Mouse (Mus musculus) C2C12 (cell line): ENCODE results near the gene Tnr. TPM values are rescaled to one million over a fixed set of nuclear protein-coding genes. Genes with fewer than 3 reads are reported as not detected.

Experiments
- H3K27me3 ChIP-seq: one replicate; pipeline ENCODE4 v1.6.1; 2011; ENCODE audit not compliant: control insufficient read depth, insufficient read depth, insufficient read length
- H3K36me3 ChIP-seq: one replicate; pipeline ENCODE4 v1.6.1; 2011; ENCODE audit not compliant: control insufficient read depth, insufficient read depth
- H3K4me3 ChIP-seq: one replicate; pipeline ENCODE4 v1.5.1; 2011; ENCODE audit warnings: mild to moderate bottlenecking, control low read depth; ENCODE audit not compliant: poor library complexity, insufficient read depth, severe bottlenecking
- H3K79me2 ChIP-seq: one replicate; pipeline ENCODE4 v1.6.1; 2011; ENCODE audit not compliant: control insufficient read depth, insufficient read depth
- H3K79me3 ChIP-seq: one replicate; pipeline ENCODE4 v1.6.1; 2011; ENCODE audit warnings: low read depth, control low read depth
- H3ac ChIP-seq: one replicate; pipeline ENCODE3; 2011; ENCODE audit warnings: low read depth; ENCODE audit not compliant: control insufficient read depth, insufficient read length
- CEBPB ChIP-seq: IDR thresholded peaks from one replicate; pipeline ENCODE4 v1.6.1; 2011; ENCODE audit warnings: low read depth, mild to moderate bottlenecking, control low read depth, moderate library complexity
- CTCF ChIP-seq: IDR thresholded peaks from one replicate; pipeline ENCODE4 v1.5.1; 2011; ENCODE audit not compliant: control insufficient read depth, insufficient read depth, insufficient read length
- FOSL1 ChIP-seq: IDR thresholded peaks from one replicate; pipeline ENCODE4 v1.8.0; 2011; ENCODE audit warnings: mild to moderate bottlenecking, low read length; ENCODE audit not compliant: poor library complexity, insufficient read depth, severe bottlenecking
- MAX ChIP-seq: IDR thresholded peaks from one replicate; pipeline ENCODE4 v1.6.1; 2011; ENCODE audit warnings: mild to moderate bottlenecking, control low read depth
- MYOD1 ChIP-seq: IDR thresholded peaks from one replicate; pipeline ENCODE4 v1.6.1; 2011; ENCODE audit warnings: low read depth; ENCODE audit not compliant: control insufficient read depth, insufficient read length
- MYOG ChIP-seq: IDR thresholded peaks from one replicate; pipeline ENCODE4 v1.6.1; 2011; ENCODE audit not compliant: control insufficient read depth, insufficient read length; ENCODE audit errors: extremely low read depth
- USF1 ChIP-seq: IDR thresholded peaks from one replicate; pipeline ENCODE4 v1.6.1; 2011; ENCODE audit warnings: low read depth, mild to moderate bottlenecking, control low read depth, moderate library complexity
- polyA plus RNA-seq: library from polyadenylated mRNA; unstranded; fragments of >200 nt; fragmentation: generic; extraction: Trizol; gene quantifications from one replicate; pipeline ENCODE4 v1.2.1, GENCODE M21; 2012; ENCODE audit warnings: missing spikeins

Tnr gene
- polyA plus RNA-seq, 1 experiment = under 0.01 TPM

- TF ChIP-seq CEBPB = no peak
- Histone ChIP-seq H3ac (no peak overlapping the region), H3K79me2 (no peaks in the 10 kb centered on the region), H3K36me3 (no peaks in the 10 kb centered on the region), H3K4me3 (no peak overlapping the region), H3K27me3 (no peaks in the 10 kb centered on the region), H3K79me3 (no peaks in the 10 kb centered on the region)
Observed at GRCm38 (mm10) chr1:159977786-159978185, 454.2 kb downstream of the Tnr start.

GRCm38 (mm10) chr1:159979096-159979495, 455.5 kb downstream of the Tnr start:
- no peak overlapping the region for H3K4me3 ChIP-seq
- H3K79me3 ChIP-seq = no peaks in the 10 kb centered on the region
- H3K79me2 ChIP-seq = no peaks in the 10 kb centered on the region
- no peaks in the 10 kb centered on the region for H3K27me3 ChIP-seq
- H3ac ChIP-seq = no peak overlapping the region
- H3K36me3 ChIP-seq = no peaks in the 10 kb centered on the region
- TF ChIP-seq MYOD1 = no peak
- TF ChIP-seq CEBPB = no peak
- no peak for TF ChIP-seq MYOG

GRCm38 (mm10) chr1:159980355-159980754, 456.8 kb downstream of the Tnr start:
- Histone ChIP-seq H3K27me3 (no peaks in the 10 kb centered on the region), H3K4me3 (no peak overlapping the region), H3K79me2 (no peaks in the 10 kb centered on the region), H3K79me3 (no peaks in the 10 kb centered on the region), H3ac (no peak overlapping the region), H3K36me3 (no peaks in the 10 kb centered on the region)
- no peak for TF ChIP-seq MYOD1
- no peak for TF ChIP-seq CTCF
- TF ChIP-seq FOSL1 = no peak
- no peak for TF ChIP-seq CEBPB
- TF ChIP-seq MAX = no peak
- no peak for TF ChIP-seq MYOG
- no peak for TF ChIP-seq USF1
